Mouse (Mus musculus) stomach, embryonic 15.5 days (tissue): ENCODE results near the gene Gm14408. TPM values are rescaled to one million over a fixed set of nuclear protein-coding genes. Genes with fewer than 3 reads are reported as not detected.
"Not testable (repeated sequence)": the region's sequence is repeated elsewhere in the genome, so short reads cannot be mapped to it uniquely, and the experiment has no call there.

Source experiments
- ATAC-seq: fragments of 200-750 bp; cut with Nextera tagmentation; 2 replicates; pipeline ENCODE4 v1.8.0; 2017; ENCODE audit warnings: low read depth, moderate number of reproducible peaks, moderate TSS enrichment; ENCODE audit not compliant: insufficient read depth, low FRiP score
- H3K27ac ChIP-seq: fragments of 300-500 bp; sonication (generic); 2 replicates; pipeline ENCODE4 v1.5.1; 2015; ENCODE audit warnings: mild to moderate bottlenecking, inconsistent platforms
- H3K27me3 ChIP-seq: fragments of 300-500 bp; sonication (generic); replicated peaks from 2 replicates; pipeline ENCODE4 v1.6.1; 2015; ENCODE audit warnings: inconsistent platforms
- H3K36me3 ChIP-seq: fragments of 300-500 bp; sonication (generic); 2 replicates; pipeline ENCODE4 v1.6.1; 2015; ENCODE audit warnings: inconsistent platforms
- H3K4me1 ChIP-seq: fragments of 300-500 bp; sonication (generic); 2 replicates; pipeline ENCODE4 v1.6.1; 2015; ENCODE audit warnings: inconsistent platforms
- H3K4me2 ChIP-seq: fragments of 300-500 bp; sonication (generic); 2 replicates; pipeline ENCODE4 v1.6.1; 2015; ENCODE audit warnings: mild to moderate bottlenecking, inconsistent platforms
- H3K4me3 ChIP-seq: fragments of 300-500 bp; sonication (generic); replicated peaks from 2 replicates; pipeline ENCODE4 v1.5.1; 2015; ENCODE audit warnings: inconsistent platforms
- H3K9ac ChIP-seq: fragments of 300-500 bp; sonication (generic); 2 replicates; pipeline ENCODE4 v1.6.1; 2015; ENCODE audit warnings: inconsistent platforms
- H3K9me3 ChIP-seq: fragments of 300-500 bp; sonication (generic); 2 replicates; pipeline ENCODE4 v1.6.1; 2016; ENCODE audit warnings: inconsistent platforms
- WGBS: fragments of 180-500 bp; shearing (Covaris S2); methylation state at CpG from one replicate; pipeline ENCODE4 v1.1.7; 2015; 5-methylcytosine and 5-hydroxymethylcytosine counted together
- polyA plus RNA-seq: library from polyadenylated mRNA; unstranded; fragments of >200 nt; fragmentation: Nextera tagmentation; extraction: Ambion mirVana; gene quantifications from 2 replicates; pipeline ENCODE4 v1.2.1, GENCODE M21; 2015

Gm14408 gene
- not detected in 2 replicates for polyA plus RNA-seq

- H3K27me3 ChIP-seq, H3K27ac ChIP-seq, H3K4me3 ChIP-seq, H3K4me2 ChIP-seq, H3K4me1 ChIP-seq, ATAC-seq, H3K9ac ChIP-seq, H3K36me3 ChIP-seq, H3K9me3 ChIP-seq: not testable (repeated sequence)
- 73% methylated on average over 1 of the region's 3 CpGs for WGBS
Measured at GRCm38 (mm10) chr2:176830840-176831239, at the start of gene Gm14408. TSS of gene Gm14408 (plus strand) at chr2:176831140.

- not testable (repeated sequence) for H3K36me3 ChIP-seq, H3K9me3 ChIP-seq, H3K27me3 ChIP-seq, ATAC-seq, H3K27ac ChIP-seq, H3K4me1 ChIP-seq, H3K9ac ChIP-seq
- H3K4me2 ChIP-seq, result peak within 1 kb of the TSS; percentile 41
- no CpG with 5 or more reads among the region's 6 CpGs for WGBS
- H3K4me3 ChIP-seq, result peak within 1 kb of the TSS; percentile 45
Measured at GRCm38 (mm10) chr2:176798312-176798711, 32.6 kb upstream of the Gm14408 start, which contains the start of gene Gm14295. TSS of gene Gm14295 (plus strand) at chr2:176798612.

- WGBS, result 7% methylated on average over 15 of the region's 15 CpGs
- H3K27ac ChIP-seq, H3K9ac ChIP-seq, ATAC-seq, H3K9me3 ChIP-seq, H3K27me3 ChIP-seq, H3K4me1 ChIP-seq, H3K36me3 ChIP-seq: not testable (repeated sequence)
- H3K4me3 ChIP-seq, result peak overlapping the region; percentile 45
- peak overlapping the region; percentile 41 for H3K4me2 ChIP-seq
Measured at GRCm38 (mm10) chr2:176798785-176799184, 32.2 kb upstream of the Gm14408 start.

Other genes starting within 250 kb of the Gm14408 start
- 21.1 and 22.5 TPM in 2 replicates for gene Gm14308, start 194.8 kb upstream of the Gm14408 start, polyA plus RNA-seq
- 9.3 and 9.6 TPM in 2 replicates for gene Zfp973, start 160.6 kb upstream of the Gm14408 start, polyA plus RNA-seq
- gene Gm14305, start 122.8 kb upstream of the Gm14408 start, polyA plus RNA-seq, result 29.6 and 30.6 TPM in 2 replicates
- gene Gm14295, start 32.5 kb upstream of the Gm14408 start, polyA plus RNA-seq, result 15.6 and 16.9 TPM in 2 replicates
- 6.8 and 12.4 TPM in 2 replicates for gene Gm14296, start 96.7 kb downstream of the Gm14408 start, polyA plus RNA-seq
- gene Gm14419, start 169.8 kb downstream of the Gm14408 start, polyA plus RNA-seq, result 9.4 and 10.6 TPM in 2 replicates
- 0.22 and 0.40 TPM in 2 replicates for gene Gm14401, start 243.2 kb downstream of the Gm14408 start, polyA plus RNA-seq